Mouse (Mus musculus) lung, postnatal 0 days (tissue): Measurements from ENCODE around the gene Thra.

Source experiments
- CTCF ChIP-seq: IDR thresholded peaks from 2 replicates; pipeline ENCODE4 v1.5.1; 2016; ENCODE audit warnings: antibody characterized with exemption, mild to moderate bottlenecking
- EP300 ChIP-seq: IDR thresholded peaks from 2 replicates; pipeline ENCODE4 v1.6.1; 2016; ENCODE audit warnings: antibody characterized with exemption, mild to moderate bottlenecking, control low read depth

DNA sequence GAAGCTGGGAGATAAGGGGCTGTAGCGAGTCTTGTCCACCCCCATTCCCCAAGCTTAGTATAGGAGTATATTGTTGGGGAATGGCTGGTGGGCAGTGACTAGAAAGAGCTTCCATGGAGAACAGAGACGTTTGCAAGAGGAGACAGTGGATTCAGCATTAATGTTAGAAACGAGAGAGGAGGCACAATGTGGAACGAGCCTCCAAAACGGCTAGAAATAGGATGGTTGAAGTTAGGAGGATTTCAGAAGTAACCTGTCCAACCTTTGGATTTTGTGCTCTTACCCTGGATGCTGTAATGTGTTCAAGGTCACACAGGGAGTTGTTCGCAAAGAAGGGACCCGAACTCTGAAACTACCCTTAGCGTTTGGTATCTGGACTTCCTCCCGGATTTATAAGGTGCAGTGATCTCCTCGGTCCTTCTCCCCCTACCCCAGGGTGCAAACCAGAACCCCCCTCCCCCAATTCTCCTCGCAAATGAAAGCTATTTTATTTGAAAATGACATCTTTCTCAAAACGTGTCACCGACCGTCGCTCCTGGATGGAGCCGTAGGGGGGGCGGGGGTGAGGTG, 698 bp downstream of the Thra start:
- TF ChIP-seq CTCF (no peak), EP300 (no peak)
